Mouse (Mus musculus): ENCODE results near the gene Atf6b.

DNA sequence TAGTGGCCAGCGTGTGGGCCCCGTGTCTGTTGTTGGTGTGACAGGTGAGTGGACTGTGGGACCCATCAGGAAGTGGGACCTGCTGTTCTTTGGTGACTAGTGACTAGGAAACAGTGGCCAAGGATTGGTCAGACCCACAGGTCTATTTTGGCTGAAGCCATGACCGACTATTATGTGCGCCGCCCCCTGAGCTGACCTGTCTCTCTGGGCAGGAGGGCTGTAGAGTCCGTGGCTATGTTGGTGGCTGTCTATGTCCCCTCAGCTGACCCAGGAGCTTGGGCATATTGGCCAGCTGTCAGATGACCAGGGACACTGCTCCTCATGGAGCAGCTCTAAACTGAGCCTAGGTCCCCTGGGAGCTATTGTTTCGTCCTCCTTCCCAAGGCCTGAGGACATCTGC, 41.9 kb downstream of the Atf6b start:
- TF ChIP-seq POLR2A (IDR thresholded peaks at IDR 0.05; ENCODE audit: insufficient read depth, low read depth, low read length) (no peak), CTCF (IDR thresholded peaks at IDR 0.05; ENCODE audit: insufficient read depth, low read depth, low read length) (no peak)

Data from olfactory bulb, adult 2 months (tissue).